Mouse (Mus musculus): ENCODE results near the gene Eif2s2.

DNA sequence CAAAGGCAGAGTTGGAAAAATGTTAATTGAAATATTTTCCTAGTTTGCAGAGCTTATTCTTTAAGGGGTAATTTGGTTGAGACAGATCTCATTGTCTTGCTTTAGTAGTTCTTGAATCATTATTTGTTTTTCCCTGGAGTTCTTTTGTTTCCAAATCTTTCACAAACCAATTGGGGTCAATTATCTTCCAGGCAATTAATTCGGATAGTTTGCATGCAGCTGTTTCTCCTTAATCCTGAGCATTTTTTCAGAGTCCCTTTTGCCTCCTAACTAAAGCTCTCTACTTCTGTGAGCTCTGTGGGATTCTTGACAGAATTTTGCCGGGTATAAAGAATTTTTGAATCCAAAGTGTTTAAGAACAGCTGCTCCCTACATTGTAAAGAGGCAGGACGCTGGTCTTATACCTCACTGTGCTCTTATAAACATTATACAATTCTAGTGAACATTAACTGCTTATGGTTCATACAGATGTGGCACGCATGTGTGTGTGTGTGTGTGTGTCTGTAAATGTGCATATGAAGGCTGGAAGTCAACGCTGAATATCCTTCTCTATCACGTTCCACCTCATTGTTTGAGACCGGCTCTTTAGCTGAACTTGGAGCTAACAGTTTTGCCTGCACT lies 32.8 kb upstream of the Eif2s2 start:
- no peak for TF ChIP-seq CTCF (conservative IDR thresholded peaks at IDR 0.05; ENCODE audit: low read length)
- no peak for TF ChIP-seq POU5F1 (IDR thresholded peaks at IDR 0.05; ENCODE audit: borderline replicate concordance, low read length)
- TF ChIP-seq NANOG (IDR thresholded peaks at IDR 0.05; ENCODE audit: borderline replicate concordance, low read length) = peak; percentile 32
